Mouse (Mus musculus): Measurements from ENCODE around the gene Gadd45g. TPM values are rescaled to one million over a fixed set of nuclear protein-coding genes. Genes with fewer than 3 reads are reported as not detected.

Gadd45g gene
- polyA plus RNA-seq, 1 experiment = 54.1 TPM

GRCm38 (mm10) chr13:51857156-51857555 lies 10.7 kb downstream of the Gadd45g start:
- Histone ChIP-seq H3K27ac (replicated peaks; ENCODE audit: low read depth, low read length) (no peak overlapping the region), H3K4me1 (ENCODE audit: control insufficient read depth, insufficient read depth, insufficient read length, low read length) (no peaks in the 10 kb centered on the region), H3K4me3 (ENCODE audit: insufficient read depth, low read depth, low read length) (no peak overlapping the region)

DNA sequence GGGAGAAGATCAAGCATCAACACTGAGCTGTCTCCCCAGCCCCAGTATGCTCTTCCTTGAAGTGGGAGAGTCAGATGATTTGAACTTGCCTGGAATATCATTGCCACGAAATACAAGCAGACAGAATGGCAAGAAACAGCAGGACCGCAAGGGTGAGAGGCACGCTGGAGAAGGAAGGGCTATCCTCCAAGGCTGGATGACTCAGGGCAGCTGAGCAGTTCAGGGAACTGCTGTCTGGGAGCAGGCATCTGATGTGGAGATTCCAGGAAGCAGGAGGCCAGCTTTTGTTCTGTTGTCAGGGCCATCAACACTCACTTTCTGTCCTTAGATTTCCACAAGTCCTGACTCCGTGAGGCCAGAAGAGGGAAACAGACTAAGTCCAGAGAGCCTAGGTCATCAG lies 12.0 kb downstream of the Gadd45g start:
- Histone ChIP-seq H3K27ac (replicated peaks; ENCODE audit: low read depth, low read length) (no peak overlapping the region), H3K4me1 (ENCODE audit: control insufficient read depth, insufficient read depth, insufficient read length, low read length) (no peaks in the 10 kb centered on the region), H3K4me3 (ENCODE audit: insufficient read depth, low read depth, low read length) (no peak overlapping the region)

- Histone ChIP-seq H3K4me3 (ENCODE audit: insufficient read depth, low read depth, low read length) (no peak overlapping the region), H3K4me1 (ENCODE audit: control insufficient read depth, insufficient read depth, insufficient read length, low read length) (no peaks in the 10 kb centered on the region), H3K27ac (replicated peaks; ENCODE audit: low read depth, low read length) (no peak overlapping the region)
Observed at GRCm38 (mm10) chr13:51859174-51859573, 12.7 kb downstream of the Gadd45g start.

GRCm38 (mm10) chr13:51859798-51860197 lies 13.3 kb downstream of the Gadd45g start:
- H3K4me3 ChIP-seq (ENCODE audit: insufficient read depth, low read depth, low read length) = no peak overlapping the region
- no peak overlapping the region for H3K27ac ChIP-seq (replicated peaks; ENCODE audit: low read depth, low read length)
- no peaks in the 10 kb centered on the region for H3K4me1 ChIP-seq (ENCODE audit: control insufficient read depth, insufficient read depth, insufficient read length, low read length)

DNA sequence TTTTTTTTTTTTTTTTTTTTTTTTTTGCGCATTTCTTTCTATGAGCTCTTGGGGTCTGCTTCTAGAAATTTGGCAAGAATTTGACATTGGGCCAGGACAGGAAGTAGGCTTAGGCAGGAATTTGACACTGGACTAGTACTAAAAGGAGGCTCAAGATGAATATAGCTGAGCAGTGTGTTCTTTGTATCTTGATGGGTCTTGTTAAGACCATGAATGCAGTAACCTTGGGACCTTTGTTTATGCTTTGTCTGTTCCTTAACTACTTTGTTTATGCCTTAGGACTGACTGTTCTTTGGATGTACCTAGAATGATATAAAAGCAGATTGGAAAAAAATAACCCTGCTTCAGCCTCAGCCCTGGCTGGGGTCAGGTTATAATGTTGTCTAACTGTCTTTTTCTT lies 16.3 kb downstream of the Gadd45g start:
- Histone ChIP-seq H3K4me1 (ENCODE audit: control insufficient read depth, insufficient read depth, insufficient read length, low read length) (no peaks in the 10 kb centered on the region), H3K4me3 (ENCODE audit: insufficient read depth, low read depth, low read length) (no peak overlapping the region), H3K27ac (replicated peaks; ENCODE audit: low read depth, low read length) (no peak overlapping the region)

- Histone ChIP-seq H3K27ac (replicated peaks; ENCODE audit: low read depth, low read length) (no peak overlapping the region), H3K4me1 (ENCODE audit: control insufficient read depth, insufficient read depth, insufficient read length, low read length) (peaks cover 16% of the 10 kb centered on the region), H3K4me3 (ENCODE audit: insufficient read depth, low read depth, low read length) (no peak overlapping the region)
Observed at GRCm38 (mm10) chr13:51866151-51866659, 19.7 kb downstream of the Gadd45g start.

GRCm38 (mm10) chr13:51868491-51869128 lies 22.1 kb downstream of the Gadd45g start:
- Histone ChIP-seq H3K4me1 (ENCODE audit: control insufficient read depth, insufficient read depth, insufficient read length, low read length) (peaks cover 19% of the 10 kb centered on the region), H3K4me3 (ENCODE audit: insufficient read depth, low read depth, low read length) (no peak overlapping the region), H3K27ac (replicated peaks; ENCODE audit: low read depth, low read length) (peak overlapping the region; percentile 95)

- H3K4me3 ChIP-seq (ENCODE audit: insufficient read depth, low read depth, low read length) = no peak overlapping the region
- H3K27ac ChIP-seq (replicated peaks; ENCODE audit: low read depth, low read length) = peak overlapping the region; percentile 95
- H3K4me1 ChIP-seq (ENCODE audit: control insufficient read depth, insufficient read depth, insufficient read length, low read length) = peaks cover 19% of the 10 kb centered on the region
Observed at GRCm38 (mm10) chr13:51869129-51869491, 22.6 kb downstream of the Gadd45g start.

GRCm38 (mm10) chr13:51871148-51871547 lies 24.7 kb downstream of the Gadd45g start:
- Histone ChIP-seq H3K4me1 (ENCODE audit: control insufficient read depth, insufficient read depth, insufficient read length, low read length) (peaks cover 19% of the 10 kb centered on the region), H3K27ac (replicated peaks; ENCODE audit: low read depth, low read length) (peak overlapping the region; percentile 88), H3K4me3 (ENCODE audit: insufficient read depth, low read depth, low read length) (no peak overlapping the region)

- Histone ChIP-seq H3K27ac (replicated peaks; ENCODE audit: low read depth, low read length) (peak overlapping the region; percentile 92), H3K4me3 (ENCODE audit: insufficient read depth, low read depth, low read length) (no peak overlapping the region), H3K4me1 (ENCODE audit: control insufficient read depth, insufficient read depth, insufficient read length, low read length) (peaks cover 19% of the 10 kb centered on the region)
Observed at GRCm38 (mm10) chr13:51872252-51872962, 25.9 kb downstream of the Gadd45g start.

DNA sequence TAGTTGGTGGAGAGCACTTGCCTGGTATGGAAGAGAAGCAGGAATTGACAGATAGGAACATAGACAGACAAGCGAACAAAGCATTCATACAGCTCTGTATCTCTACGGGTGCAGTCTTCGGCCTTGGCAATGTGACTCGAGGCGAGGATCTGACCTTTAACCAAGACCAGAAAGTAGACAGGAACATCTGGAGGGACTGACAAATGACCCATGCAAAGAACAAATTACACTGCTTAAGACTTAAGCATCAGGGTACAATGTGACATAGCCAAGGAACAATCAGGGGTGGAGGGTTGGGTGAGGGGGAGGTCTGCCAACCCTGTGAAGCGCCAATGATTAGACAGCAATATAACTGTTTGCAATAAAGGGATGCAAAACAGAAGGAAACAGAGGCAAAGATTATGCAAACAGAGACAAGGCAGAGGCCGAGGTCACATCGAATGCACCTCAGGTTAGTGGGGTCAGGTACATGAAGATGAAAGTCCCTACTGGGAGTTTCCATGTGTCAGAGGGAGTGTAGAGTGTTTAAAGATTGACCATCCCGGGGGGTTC lies 26.6 kb downstream of the Gadd45g start:
- Histone ChIP-seq H3K4me3 (ENCODE audit: insufficient read depth, low read depth, low read length) (no peak overlapping the region), H3K27ac (replicated peaks; ENCODE audit: low read depth, low read length) (peak overlapping the region; percentile 69), H3K4me1 (ENCODE audit: control insufficient read depth, insufficient read depth, insufficient read length, low read length) (peaks cover 19% of the 10 kb centered on the region)

- Histone ChIP-seq H3K4me1 (ENCODE audit: control insufficient read depth, insufficient read depth, insufficient read length, low read length) (peaks cover 16% of the 10 kb centered on the region), H3K4me3 (ENCODE audit: insufficient read depth, low read depth, low read length) (no peak overlapping the region), H3K27ac (replicated peaks; ENCODE audit: low read depth, low read length) (no peak overlapping the region)
Observed at GRCm38 (mm10) chr13:51873786-51874185, 27.3 kb downstream of the Gadd45g start.

DNA sequence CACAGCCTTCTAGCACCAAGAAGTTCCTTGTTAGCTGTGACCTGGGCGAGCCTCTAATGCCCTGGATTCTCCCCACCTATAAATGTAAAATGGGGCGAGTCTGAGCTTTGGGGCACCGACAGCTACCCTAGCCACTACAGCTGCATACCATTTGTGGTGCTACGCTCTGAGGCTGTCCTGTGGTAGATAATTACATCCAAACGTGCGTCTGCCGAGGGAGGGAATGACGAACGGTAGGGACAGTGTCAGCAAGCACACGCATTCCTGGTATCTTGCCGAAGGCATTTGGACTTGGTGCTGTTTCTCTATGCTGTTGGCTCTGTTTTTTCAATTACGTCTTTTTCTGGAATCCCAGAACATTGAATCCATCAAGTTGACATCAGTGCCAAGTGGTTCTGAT lies 29.7 kb downstream of the Gadd45g start:
- H3K4me1 ChIP-seq (ENCODE audit: control insufficient read depth, insufficient read depth, insufficient read length, low read length) = peaks cover 3% of the 10 kb centered on the region; the same call in 1 of the 2 replicates
- no peak overlapping the region for H3K4me3 ChIP-seq (ENCODE audit: insufficient read depth, low read depth, low read length)
- no peak overlapping the region for H3K27ac ChIP-seq (replicated peaks; ENCODE audit: low read depth, low read length)

GRCm38 (mm10) chr13:51878806-51879205 lies 32.3 kb downstream of the Gadd45g start:
- Histone ChIP-seq H3K27ac (replicated peaks; ENCODE audit: low read depth, low read length) (no peak overlapping the region), H3K4me3 (ENCODE audit: insufficient read depth, low read depth, low read length) (no peak overlapping the region), H3K4me1 (ENCODE audit: control insufficient read depth, insufficient read depth, insufficient read length, low read length) (peaks cover 8% of the 10 kb centered on the region)

GRCm38 (mm10) chr13:51879571-51879970 lies 33.1 kb downstream of the Gadd45g start:
- H3K4me3 ChIP-seq (ENCODE audit: insufficient read depth, low read depth, low read length) = no peak overlapping the region
- H3K4me1 ChIP-seq (ENCODE audit: control insufficient read depth, insufficient read depth, insufficient read length, low read length) = peaks cover 8% of the 10 kb centered on the region
- no peak overlapping the region for H3K27ac ChIP-seq (replicated peaks; ENCODE audit: low read depth, low read length)

DNA sequence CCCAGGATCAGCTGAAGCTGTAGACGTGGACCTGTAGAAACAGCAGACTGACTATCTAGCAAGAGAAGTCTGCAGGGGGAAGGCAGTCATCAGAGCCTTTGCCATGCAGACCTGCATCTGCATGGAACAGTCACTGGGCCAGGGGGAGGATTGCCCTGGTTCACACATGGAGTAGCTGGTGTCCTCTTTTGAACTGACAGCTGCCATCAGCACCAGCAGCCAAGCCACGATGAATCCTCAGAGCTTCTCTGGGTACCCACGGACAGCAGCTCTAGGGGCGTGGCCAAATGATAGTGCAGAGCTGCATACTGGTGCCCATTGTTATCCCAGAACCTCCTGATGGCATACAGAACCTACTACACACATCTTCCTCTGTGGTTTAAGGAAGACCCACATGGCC lies 33.5 kb downstream of the Gadd45g start:
- H3K27ac ChIP-seq (replicated peaks; ENCODE audit: low read depth, low read length) = no peak overlapping the region
- H3K4me3 ChIP-seq (ENCODE audit: insufficient read depth, low read depth, low read length) = no peak overlapping the region
- peaks cover 8% of the 10 kb centered on the region for H3K4me1 ChIP-seq (ENCODE audit: control insufficient read depth, insufficient read depth, insufficient read length, low read length)
